Comparison of ENCODE assay signal across 26 mouse cellular contexts in genomic region chr2:115609020-115609419, GRCm38 (mm10). TPM values are rescaled to one million over a fixed set of nuclear protein-coding genes. Genes with fewer than 3 reads are reported as not detected.
DNase-seq lines count a peak whose midpoint lies in the region; ATAC-seq and TF ChIP-seq lines count a peak whose summit lies in the region.
"Had no signal": no experiment of that assay in that cellular context is flagged by ENCODE, and none has a peak within 500 bp of the region (broad histone marks: within the 10 kb centered on the region; RNA-seq: fewer than 3 reads in every experiment).

No protein-coding gene starts in this region.

- no peaks in the 10 kb centered on the region for H3K27me3 ChIP-seq in Patski
- H3K27me3 ChIP-seq: embryonic facial prominence, embryonic 12.5 days; embryonic facial prominence, embryonic 15.5 days; heart, embryonic 13.5 days had no signal

- H3K4me1 ChIP-seq in ES-E14 (ENCODE audit: control insufficient read depth in 2 of 2, insufficient read depth in 2 of 2, low read length in 2 of 2, poor library complexity in 1 of 2) = peaks cover 0 to 3% of the 10 kb centered on the region in 2 experiments; a peak in 2 of 4 replicates
- H3K4me1 ChIP-seq: embryonic facial prominence, embryonic 12.5 days; embryonic facial prominence, embryonic 15.5 days had no signal

- POLR2A ChIA-PET in Patski (lab: Charles Lee) = no interaction called here

- H3K27ac ChIP-seq in ES-E14 (ENCODE audit: insufficient read depth, low read depth, low read length, poor library complexity, severe bottlenecking) = no peak overlapping the region
- H3K27ac ChIP-seq: embryonic facial prominence, embryonic 12.5 days; embryonic facial prominence, embryonic 15.5 days; gastrocnemius, adult 2 months; heart, adult 2 months; heart, embryonic 10.5 days; heart, embryonic 13.5 days; hindbrain, embryonic 14.5 days; hindbrain, postnatal 0 days had no signal

- H3K4me3 ChIP-seq in ES-E14 (ENCODE audit: insufficient read depth in 1 of 2, low read depth in 1 of 2, low read length in 2 of 2, poor library complexity in 1 of 2, severe bottlenecking in 1 of 2) = no peak overlapping the region
- H3K4me3 ChIP-seq: embryonic facial prominence, embryonic 12.5 days; embryonic facial prominence, embryonic 15.5 days; gastrocnemius, adult 2 months; heart, adult 2 months; heart, embryonic 10.5 days; heart, embryonic 13.5 days had no signal

- CTCF ChIA-PET in Patski (lab: Charles Lee) = no interaction called here

- in situ Hi-C loops in ES-E14 (cut with MboI; ENCODE audit: low sequenced_read_pairs in 2 of 2, unreplicated experiment in 2 of 2) (no loop called here), Patski (cut with MboI; ENCODE audit: low pct_unique_long_range_greater_than_20kb) (no loop called here)

- no peak overlapping the region for H3K9ac ChIP-seq in ES-E14 (ENCODE audit: insufficient read depth, low read depth, low read length, poor library complexity, severe bottlenecking)
- H3K9ac ChIP-seq: embryonic facial prominence, embryonic 12.5 days; embryonic facial prominence, embryonic 15.5 days; forebrain, postnatal 0 days; heart, embryonic 13.5 days; hindbrain, embryonic 14.5 days had no signal

- peak; percentile 21 for DNase-seq in lung, postnatal 36 days
- DNase-seq in lung, postnatal 14 days = no peak
- DNase-seq in ES-E14 (ENCODE audit: low read depth, low spot score) = no peak
- peak; percentile 57 for DNase-seq in Patski (ENCODE audit: low read depth, low spot score)
- no peak for DNase-seq in embryo, embryonic 9.5 days (ENCODE audit: extremely low spot score)
- no peak for DNase-seq in heart, adult 11 months
- DNase-seq: adrenal gland, adult 8-10 months; adrenal gland, postnatal 25 days; cerebellum, adult 18-20 months; cerebellum, adult 9-10 months; cerebellum, postnatal 14 days; forebrain, postnatal 0 days; gastrocnemius, adult 2 months; gastrocnemius, postnatal 25 days; heart, adult 2 months; heart, postnatal 14 days; heart, postnatal 4 days had no signal

- no peaks in the 10 kb centered on the region for H3K36me3 ChIP-seq in ES-E14 (ENCODE audit: control insufficient read depth, insufficient read depth, low read length, poor library complexity, severe bottlenecking)
- H3K36me3 ChIP-seq: embryonic facial prominence, embryonic 12.5 days; embryonic facial prominence, embryonic 15.5 days; heart, embryonic 10.5 days; heart, embryonic 13.5 days had no signal

- ATAC-seq in Patski = peak; percentile 48
- ATAC-seq: activated CD4-positive, CD25-positive, alpha-beta regulatory T cell, adult 4 months; forebrain, embryonic 14.5 days; forebrain, postnatal 0 days; hindbrain, postnatal 0 days; inflammation-experienced regulatory T-cells, adult 6 months had no signal

- TF ChIP-seq CTCF in Patski (IDR thresholded peaks at IDR 0.05) = no peak

- H3K9me3 ChIP-seq in ES-E14 (ENCODE audit: control insufficient read depth, insufficient read depth, low read depth, low read length) = no peaks in the 10 kb centered on the region
- H3K9me3 ChIP-seq: embryonic facial prominence, embryonic 12.5 days; embryonic facial prominence, embryonic 15.5 days; heart, embryonic 10.5 days; heart, embryonic 13.5 days had no signal

TF ChIP-seq in ES-E14, 5 proteins besides CTCF, POLR2A, EP300 and RAD21:
- TF ChIP-seq ZNF384 (IDR thresholded peaks at IDR 0.05; ENCODE audit: low read depth, low read length) (0 out of 2 replicates have a peak, but pooled peaks have one; percentile 9), ZC3H11A (IDR thresholded peaks at IDR 0.05; ENCODE audit: borderline replicate concordance, low read depth, low read length) (no peak)

RNA-seq across cellular contexts. Expression of gene BC052040, which starts 27.5 kb away (rescaled TPM):
- 7.2 and 7.9 TPM in 2 replicates for total RNA-seq in ES-E14 (2012; rRNA removed)
- polyA plus RNA-seq in Patski (2021) = 14.8 TPM

Comparison
In these comparisons a context has a peak if more than half of its experiments do, and no peak if none do; other contexts are left out.
1. DNase-seq: peak in lung, postnatal 36 days (single experiment) and Patski (single experiment); none in lung, postnatal 14 days (single experiment), ES-E14 (single experiment), embryo, embryonic 9.5 days (single experiment) and heart, adult 11 months (single experiment).